Mouse (Mus musculus): ENCODE data around the gene Hoxa10. TPM values are rescaled to one million over a fixed set of nuclear protein-coding genes. Genes with fewer than 3 reads are reported as not detected.

Gene Hoxa10
- polyA plus RNA-seq, 1 experiment = not detected

DNA sequence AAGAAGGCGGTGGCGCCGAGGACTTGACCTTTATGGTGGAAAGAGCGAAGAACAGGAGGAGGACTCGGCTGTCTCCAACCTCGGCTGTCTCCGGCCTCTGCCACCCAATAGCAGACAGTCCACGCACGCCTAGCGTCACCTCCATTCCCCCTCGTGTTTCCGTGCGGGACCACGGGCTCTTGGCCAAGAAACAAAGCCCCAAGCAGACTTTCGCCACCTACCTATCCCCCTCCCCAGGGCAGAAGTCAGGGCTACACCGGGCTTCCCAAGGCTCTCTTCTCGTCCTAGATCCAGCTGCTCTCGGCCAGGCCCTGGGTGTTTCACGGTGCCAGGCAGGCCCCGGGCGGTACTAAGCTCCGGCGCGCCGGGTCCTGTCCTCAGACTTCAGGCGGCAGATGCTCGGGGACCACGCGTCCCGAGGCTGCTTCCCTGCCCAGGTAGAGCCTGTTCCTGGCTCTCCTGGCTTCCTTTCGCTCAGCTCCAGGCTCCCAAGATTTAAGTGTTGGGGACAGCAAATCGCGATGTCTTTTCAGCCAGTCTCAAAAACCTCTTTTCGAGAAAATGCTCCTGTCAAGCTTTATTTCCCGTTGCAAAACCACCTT, 12.2 kb upstream of the Hoxa10 start:
- TF ChIP-seq GATA1 (IDR thresholded peaks at IDR 0.05; ENCODE audit: low read length) = no peak

DNA sequence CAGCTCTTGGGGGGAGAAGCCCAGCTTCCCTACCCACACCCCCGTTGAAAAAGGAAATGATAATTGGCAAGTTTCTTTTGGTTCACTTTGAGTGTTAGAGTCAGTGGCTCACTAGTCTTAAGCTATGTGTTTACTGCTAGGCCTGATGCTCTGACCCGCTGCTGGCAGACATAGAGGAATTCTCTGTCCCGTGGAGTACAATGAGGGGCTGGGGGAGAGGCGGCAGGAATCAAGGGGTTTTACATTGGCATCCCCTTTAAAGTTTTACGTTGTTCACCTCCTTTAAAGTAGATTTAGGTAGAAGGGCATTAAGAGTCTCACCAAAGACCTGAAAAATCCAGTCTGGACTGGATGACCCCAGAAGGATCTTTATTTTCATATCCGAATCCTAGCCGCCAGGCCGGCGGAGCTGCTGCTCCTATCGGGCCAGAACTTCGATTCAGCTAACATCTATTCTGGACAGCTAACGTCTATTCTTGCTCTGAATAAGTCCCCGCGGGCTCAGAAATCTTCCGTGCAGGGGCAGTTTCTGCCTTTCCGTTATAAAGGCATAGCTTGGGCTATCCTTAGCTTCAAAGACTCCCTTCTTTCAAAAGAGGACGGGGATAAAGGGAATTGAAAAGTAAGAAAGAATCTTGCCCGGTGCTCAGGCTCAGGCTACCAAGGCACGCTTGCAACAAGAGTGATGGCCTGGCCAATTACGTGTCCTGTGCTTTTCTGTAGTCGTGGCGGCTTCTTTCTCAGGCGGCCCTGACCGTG, 11.5 kb upstream of the Hoxa10 start:
- TF ChIP-seq GATA1 (IDR thresholded peaks at IDR 0.05; ENCODE audit: low read length) = no peak

DNA sequence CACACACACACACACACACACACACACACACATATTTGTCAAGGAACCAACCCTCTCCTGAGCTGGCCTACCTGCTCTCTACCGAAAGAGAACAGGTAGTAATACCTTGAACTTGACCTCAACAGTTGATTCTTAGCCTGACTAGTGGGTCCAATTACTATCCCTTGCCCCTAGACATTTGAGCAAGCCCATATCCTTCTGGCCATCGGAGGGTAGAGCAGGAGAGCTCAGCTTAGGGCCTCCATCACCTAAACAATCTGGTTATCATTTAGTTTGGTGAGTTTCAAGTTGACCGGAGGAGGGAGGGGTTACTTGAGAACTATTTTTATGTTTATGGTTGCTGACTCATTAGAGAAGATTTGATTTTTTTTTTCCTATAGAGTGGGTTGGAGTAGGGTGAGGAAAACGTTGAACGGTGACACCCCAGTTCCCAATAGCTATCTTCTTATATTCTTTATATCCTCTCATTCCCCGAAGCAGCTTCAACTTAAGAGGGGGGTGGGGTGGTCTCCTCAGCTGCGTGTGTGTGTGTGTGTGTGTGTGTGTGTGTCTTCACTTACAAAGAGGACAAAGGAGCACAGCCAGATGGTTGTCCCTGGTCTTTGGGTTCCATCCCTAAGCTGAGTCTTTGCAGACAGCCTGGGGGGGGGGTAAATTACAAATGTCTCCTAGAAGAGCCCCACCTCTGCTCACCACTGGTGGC, 10.7 kb upstream of the Hoxa10 start:
- TF ChIP-seq GATA1 (IDR thresholded peaks at IDR 0.05; ENCODE audit: low read length) = no peak

DNA sequence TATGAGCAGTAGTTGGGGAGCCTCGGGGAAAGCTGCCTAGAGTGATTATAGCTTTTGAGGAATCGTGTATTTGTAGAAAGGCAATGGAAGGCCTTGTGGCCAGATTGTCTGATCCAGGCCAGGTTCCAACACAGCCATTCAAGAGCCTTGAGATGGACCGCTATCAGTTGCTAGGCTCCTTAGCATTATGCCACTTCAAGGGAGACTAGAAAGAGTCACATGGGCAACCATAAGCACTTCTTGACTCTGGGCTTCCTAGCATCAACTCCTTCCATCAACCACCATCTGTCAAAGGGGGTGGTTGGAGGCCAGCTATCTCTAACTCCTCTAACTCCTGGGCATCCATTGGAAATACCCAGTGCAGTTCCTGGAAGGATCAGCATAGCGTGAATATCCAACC, 9.2 kb upstream of the Hoxa10 start:
- no peak for TF ChIP-seq GATA1 (IDR thresholded peaks at IDR 0.05; ENCODE audit: low read length)

DNA sequence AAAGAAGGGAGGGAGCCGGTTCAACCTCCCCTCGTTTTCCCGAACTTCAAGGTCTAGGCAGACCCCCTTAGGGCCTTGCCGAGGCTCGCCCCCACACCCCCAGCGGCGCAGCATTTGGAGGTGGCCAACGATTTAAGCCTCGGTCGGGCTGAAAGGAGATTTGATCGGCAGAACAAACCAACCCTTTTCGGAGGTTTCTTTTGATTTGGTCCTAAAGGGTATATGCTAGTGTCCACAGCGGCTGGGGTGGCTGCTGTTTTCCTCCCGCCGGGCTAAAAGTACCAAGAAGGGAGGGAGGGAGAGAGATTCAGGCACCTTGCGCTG, 8.7 kb upstream of the Hoxa10 start:
- TF ChIP-seq GATA1 (IDR thresholded peaks at IDR 0.05; ENCODE audit: low read length) = no peak

DNA sequence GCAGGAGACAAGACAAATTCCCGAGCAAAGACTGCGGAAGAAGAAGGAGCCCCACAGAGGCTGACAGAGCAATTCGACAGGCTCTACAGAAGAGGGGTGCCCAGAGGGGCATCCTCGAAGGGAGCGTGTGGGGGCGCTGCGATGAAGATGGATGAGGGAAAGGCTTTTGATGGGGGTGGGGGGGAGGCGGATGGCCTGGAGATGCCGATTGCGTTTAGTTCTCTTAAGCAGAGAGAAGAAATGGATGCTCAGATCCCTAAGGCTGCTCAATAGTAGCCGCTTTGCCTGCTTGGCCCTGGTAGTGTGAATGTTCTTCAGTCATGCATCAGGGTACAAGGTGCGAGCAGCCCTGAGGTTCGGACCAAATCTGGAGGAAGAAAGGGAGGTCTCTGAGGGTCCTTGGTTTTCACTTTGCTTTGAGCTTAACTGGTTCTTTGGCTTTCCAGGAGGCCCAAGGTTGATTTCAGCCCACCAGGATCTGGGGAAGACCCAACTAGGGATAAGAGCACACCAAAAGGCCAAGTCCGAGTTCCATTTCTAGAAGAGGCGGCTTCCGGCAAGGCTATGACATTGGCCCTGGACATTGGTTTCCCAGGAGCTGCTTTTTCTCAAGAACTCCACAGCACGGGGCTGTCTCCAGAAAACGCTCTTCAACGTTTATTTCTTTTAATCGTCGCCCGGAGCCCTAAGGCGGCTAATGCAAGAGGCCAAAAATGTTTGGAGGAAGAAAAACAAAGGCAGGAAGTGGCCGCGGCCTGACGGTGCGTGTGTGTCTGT, 8.2 kb upstream of the Hoxa10 start:
- TF ChIP-seq GATA1 (IDR thresholded peaks at IDR 0.05; ENCODE audit: low read length) = no peak

DNA sequence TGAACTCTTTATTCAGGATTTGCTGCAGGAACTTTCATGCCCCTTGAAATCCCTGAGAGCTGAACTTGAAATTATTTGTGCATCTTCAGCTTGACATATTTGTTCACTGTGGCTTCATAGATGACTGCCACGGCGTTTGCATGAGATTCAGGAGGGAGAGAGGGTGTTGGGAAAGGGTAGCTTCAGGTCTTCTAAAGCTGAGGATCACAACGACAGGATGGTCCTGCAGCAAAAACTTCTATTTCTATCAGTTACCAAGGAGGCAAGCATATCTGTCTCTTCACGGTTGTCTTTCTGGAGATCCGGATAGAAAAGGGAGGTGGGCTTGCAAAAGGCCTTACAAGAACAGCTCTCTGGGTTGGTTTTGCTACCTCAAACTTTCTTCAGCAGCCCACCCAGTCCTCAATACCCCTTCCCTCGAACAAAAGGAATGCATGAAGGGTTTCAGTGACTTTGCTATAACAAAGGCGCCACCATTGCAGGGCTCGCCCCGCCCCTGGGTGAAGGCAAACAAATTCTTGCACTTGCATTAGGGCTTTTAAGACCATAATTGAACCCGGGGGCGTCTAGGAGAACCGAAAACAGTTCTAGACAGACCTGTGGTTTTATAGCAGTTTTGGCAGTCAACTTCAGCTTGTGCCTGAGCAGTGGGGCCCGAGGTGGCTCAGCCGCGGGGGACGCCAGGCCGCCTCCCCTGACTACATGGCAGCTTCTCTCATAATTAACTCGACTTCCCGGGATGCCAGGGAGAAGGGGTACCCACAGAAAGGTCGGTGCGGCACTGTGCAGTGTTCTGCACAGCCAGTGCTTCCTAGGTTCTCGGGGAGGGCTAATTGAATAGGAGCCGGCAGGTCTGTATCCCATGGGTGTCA, 7.3 kb upstream of the Hoxa10 start:
- TF ChIP-seq GATA1 (IDR thresholded peaks at IDR 0.05; ENCODE audit: low read length) = no peak

DNA sequence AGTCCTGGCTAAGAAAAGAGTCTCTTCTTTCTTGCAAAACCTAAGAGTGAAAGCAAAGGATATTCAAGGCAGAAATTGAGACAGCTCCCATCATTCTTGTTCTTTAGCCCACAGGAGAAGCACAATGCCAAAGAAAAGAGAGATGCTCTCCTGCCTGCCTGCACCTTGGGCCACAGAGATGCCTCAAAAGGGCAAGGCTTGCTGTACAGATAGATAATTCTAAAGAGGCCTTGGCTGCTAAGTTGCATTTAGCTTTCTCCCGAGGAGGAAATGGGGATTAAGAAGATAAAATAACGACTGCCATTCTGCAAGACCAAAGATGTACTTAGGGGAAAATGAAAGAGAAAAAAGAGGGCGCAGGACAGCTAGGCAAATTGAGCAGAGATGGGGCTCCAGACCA, 6.3 kb upstream of the Hoxa10 start:
- no peak for TF ChIP-seq GATA1 (IDR thresholded peaks at IDR 0.05; ENCODE audit: low read length)

DNA sequence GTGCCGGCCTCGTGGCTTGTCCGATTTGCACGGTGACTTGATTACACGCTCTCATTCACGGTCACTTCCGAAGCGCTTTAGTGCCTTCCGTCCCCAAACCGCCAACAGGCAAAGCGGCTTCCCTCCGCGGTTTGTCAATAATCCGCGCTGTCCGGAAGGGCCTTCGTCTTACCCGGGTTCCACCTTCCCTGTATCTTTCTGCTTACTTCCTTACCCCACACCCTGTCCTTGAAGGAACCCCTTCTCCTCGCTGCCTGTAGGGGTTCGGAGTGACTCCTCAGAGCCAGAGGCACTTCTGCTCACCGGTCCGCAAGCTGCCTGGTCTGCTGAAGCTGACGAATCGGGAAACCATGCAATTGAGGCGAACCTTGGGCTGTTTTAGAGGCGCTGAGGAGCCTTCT, 5.7 kb upstream of the Hoxa10 start:
- TF ChIP-seq GATA1 (IDR thresholded peaks at IDR 0.05; ENCODE audit: low read length) = no peak

DNA sequence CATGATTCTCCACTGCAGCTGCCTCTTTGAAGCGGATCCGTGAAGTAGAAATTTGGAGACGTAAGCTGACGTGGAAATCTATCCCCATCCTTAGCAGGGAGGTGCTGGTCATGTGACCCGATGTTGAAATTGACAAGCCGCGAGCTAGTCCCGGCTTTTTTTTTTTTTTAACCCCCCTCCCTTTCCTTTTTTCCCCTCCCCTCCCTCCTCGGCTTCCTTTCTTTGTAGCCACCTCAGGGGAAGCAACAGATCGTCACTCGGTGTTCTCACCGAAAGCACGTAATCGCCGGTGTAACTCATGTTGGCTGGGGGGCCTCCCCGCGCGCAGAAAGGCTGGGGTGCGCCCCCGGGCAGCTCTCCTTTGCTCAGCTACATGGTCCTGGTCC, 5.1 kb upstream of the Hoxa10 start, which contains the start of gene Hoxa11:
Hoxa11 (minus strand) TSS at position 54 of the 386 bp plus-strand sequence.
- no peak for TF ChIP-seq GATA1 (IDR thresholded peaks at IDR 0.05; ENCODE audit: low read length)

DNA sequence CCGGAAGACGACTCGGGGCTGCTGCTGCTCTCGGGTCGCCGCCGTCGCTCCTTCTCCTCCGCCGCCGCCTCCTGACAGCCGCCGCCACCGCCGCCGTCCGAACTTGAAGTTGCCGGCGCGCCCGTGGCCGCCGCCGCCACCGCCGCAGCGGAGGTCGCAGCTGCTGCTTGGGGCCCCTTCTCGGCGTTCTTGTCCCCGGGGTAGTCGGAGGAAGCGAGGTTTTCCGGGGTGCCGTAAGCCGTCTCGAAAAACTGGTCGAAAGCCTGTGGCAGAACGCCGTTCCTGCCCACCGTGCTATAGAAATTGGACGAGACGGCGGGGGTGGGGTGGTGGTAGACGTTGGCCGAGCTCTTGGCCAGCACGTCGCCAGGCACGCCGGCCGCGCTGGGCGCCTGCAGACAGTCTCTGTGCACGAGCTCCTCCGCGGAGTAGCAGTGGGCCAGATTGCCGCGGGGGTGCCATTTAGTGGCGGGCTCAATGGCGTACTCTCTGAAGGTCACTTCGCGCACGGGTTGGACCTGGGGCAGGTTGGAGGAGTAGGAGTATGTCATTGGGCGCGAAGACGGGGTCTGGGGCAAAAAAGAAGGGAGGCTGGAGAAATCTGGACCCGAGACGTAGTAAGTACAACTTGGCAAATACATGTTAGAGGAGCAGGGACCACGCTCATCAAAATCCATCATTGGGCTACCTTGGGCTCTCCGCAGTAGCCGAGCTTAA, 4.5 kb upstream of the Hoxa10 start:
- TF ChIP-seq GATA1 (IDR thresholded peaks at IDR 0.05; ENCODE audit: low read length) = no peak

DNA sequence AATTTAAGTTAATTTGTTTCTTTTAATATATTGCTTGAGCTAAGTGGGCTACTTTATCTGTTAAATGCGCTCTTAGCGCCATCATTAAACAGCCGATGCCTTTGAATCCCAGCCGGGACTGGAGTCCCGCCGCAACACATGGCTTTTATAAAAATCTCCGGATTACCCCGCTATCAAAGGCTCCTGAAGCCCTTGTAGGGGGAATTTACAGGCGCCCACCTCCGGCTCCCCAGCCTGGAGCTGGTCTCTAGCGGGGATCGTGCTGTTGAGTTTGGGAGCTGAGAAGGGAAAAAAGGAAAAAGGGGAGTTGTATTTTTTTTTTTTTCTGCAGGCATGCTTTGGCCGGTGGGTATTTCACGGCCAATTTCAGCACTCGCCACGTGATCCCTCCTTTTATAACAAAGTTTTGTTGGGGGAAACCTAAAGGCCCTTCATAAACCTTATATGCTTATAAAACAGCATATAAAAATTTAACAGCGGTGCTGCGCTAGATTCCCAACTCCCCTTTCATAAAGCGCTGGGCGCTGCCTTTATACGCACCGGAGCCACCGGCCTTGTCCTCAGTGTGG, 3.9 kb upstream of the Hoxa10 start:
- no peak for TF ChIP-seq GATA1 (IDR thresholded peaks at IDR 0.05; ENCODE audit: low read length)

DNA sequence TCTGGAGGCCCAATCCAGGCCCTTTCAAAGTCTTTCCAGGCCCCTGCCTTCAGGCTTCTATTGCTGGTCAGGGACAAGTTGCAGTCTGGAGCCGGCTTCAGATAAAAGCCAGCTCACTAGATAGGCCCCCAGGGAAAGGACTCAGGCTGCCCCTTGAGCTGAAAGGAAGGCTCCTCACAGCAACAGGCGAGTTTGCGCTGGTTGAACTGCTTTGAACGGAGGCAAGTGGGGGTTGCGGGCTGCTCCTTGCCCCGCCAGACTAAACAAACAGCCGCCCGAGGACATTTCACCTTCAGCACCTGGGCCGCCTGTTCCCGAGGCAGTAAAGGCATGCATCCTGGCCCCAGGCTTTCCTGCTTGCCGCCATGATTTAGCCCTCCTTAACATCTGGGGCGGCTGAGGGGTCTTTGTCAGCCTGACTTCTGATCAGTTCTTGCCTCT, 3.0 kb upstream of the Hoxa10 start:
- TF ChIP-seq GATA1 (IDR thresholded peaks at IDR 0.05; ENCODE audit: low read length) = no peak

DNA sequence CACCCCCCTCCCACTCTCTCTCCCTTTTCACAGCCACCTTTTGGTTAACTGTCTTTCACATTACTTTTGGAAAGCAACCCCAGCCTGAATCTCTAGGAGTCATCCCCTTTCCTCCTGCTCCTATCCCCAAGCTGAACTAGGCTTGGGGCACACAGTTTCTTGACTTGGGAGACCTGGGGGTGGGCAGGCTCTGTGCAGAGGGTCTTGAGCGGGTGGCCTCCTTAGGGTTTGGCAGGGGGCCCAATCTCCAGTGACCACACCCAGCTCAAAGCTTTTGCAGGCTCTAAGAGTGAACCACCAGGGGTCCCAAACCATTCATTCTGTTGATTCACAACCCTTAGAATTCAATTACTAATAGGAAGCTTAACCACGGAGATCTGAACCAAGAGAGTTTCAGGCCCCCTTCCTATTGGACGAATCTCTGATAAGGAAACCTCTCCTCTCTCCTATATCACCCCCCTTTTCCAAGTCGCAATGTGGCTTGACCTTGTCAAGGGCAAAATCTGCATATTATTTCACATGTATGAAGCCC, 2.2 kb upstream of the Hoxa10 start:
- TF ChIP-seq GATA1 (IDR thresholded peaks at IDR 0.05; ENCODE audit: low read length) = no peak
